Mouse (Mus musculus) ES-Bruce4 (cell line): ENCODE measurements around the gene Rnf6. TPM values are rescaled to one million over a fixed set of nuclear protein-coding genes. Genes with fewer than 3 reads are reported as not detected.

Experiments
- H3K27ac ChIP-seq: 2 replicates; pipeline ENCODE4 v1.5.1; 2012; ENCODE audit warnings: low read length, inconsistent platforms; ENCODE audit not compliant: insufficient read depth
- H3K27me3 ChIP-seq: 2 replicates; pipeline ENCODE4 v1.6.1; 2012; ENCODE audit warnings: mild to moderate bottlenecking, low read length, inconsistent platforms; ENCODE audit not compliant: control insufficient read depth, poor library complexity, insufficient read depth, severe bottlenecking
- H3K36me3 ChIP-seq: 2 replicates; pipeline ENCODE4 v1.6.1; 2012; ENCODE audit warnings: inconsistent platforms, mild to moderate bottlenecking, low read length, moderate library complexity; ENCODE audit not compliant: control insufficient read depth, poor library complexity, insufficient read depth, severe bottlenecking
- H3K4me1 ChIP-seq: one replicate; pipeline ENCODE4 v1.8.1; 2011; ENCODE audit warnings: low read length; ENCODE audit not compliant: control insufficient read depth, insufficient read depth
- H3K4me3 ChIP-seq: 2 replicates; pipeline ENCODE4 v1.5.1; 2011; ENCODE audit warnings: low read depth, mild to moderate bottlenecking, low read length
- H3K9ac ChIP-seq: 2 replicates; pipeline ENCODE4 v1.6.1; 2012; ENCODE audit warnings: low read depth, mild to moderate bottlenecking, inconsistent platforms; ENCODE audit not compliant: poor library complexity, severe bottlenecking
- H3K9me3 ChIP-seq: replicated peaks from 2 replicates; pipeline ENCODE4 v1.6.1; 2012; ENCODE audit warnings: mild to moderate bottlenecking, low read length, inconsistent platforms; ENCODE audit not compliant: control insufficient read depth, poor library complexity, insufficient read depth, severe bottlenecking
- CTCF ChIP-seq: IDR thresholded peaks from one replicate; pipeline ENCODE4 v1.8.1; 2011; ENCODE audit warnings: low read depth, low read length
- EP300 ChIP-seq: IDR thresholded peaks from 2 replicates; pipeline ENCODE4 v1.6.1; 2011; ENCODE audit warnings: low read depth, low read length; ENCODE audit not compliant: insufficient read depth
- POLR2A ChIP-seq: IDR thresholded peaks from one replicate; pipeline ENCODE4 v1.8.1; 2011; ENCODE audit warnings: low read length; ENCODE audit not compliant: insufficient read depth
- polyA plus RNA-seq: library from polyadenylated mRNA; stranded (reverse); fragments of >200 nt; gene quantifications from 2 replicates; pipeline ENCODE4 v1.2.4, GENCODE M21; 2011; ENCODE audit warnings: low read depth; ENCODE audit not compliant: missing spikeins, insufficient read depth, insufficient read length

The Rnf6 gene
- polyA plus RNA-seq, 1 experiment, result 40.2 TPM

DNA sequence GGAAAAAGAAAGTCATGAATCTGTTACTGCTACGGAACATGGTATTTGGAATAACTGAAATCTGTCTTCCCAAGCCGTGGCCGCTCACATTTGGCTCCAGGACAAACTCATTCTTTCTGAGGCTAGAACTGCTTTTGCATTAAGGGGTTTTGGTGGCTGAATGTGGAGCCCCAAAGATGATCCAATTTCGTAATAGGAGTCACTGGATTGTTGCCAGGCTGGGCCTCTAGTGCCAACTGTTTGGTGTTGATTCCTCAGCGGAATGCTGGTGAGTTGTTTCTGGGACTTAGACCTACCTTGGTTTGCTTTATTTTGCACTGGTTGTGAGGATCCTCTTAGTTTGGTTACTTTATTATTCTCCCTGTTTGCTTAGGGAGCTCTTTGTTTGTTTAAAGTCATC lies 2.4 kb upstream of the Rnf6 start:
- H3K27ac ChIP-seq, result no peak overlapping the region
- no peaks in the 10 kb centered on the region for H3K36me3 ChIP-seq
- no peaks in the 10 kb centered on the region for H3K4me1 ChIP-seq
- H3K9ac ChIP-seq, result no peak overlapping the region
- TF ChIP-seq EP300, result no peak
- no peak for TF ChIP-seq POLR2A
- no peak for TF ChIP-seq CTCF
- H3K4me3 ChIP-seq, result no peak overlapping the region
- H3K27me3 ChIP-seq, result no peaks in the 10 kb centered on the region
- H3K9me3 ChIP-seq, result no peaks in the 10 kb centered on the region

DNA sequence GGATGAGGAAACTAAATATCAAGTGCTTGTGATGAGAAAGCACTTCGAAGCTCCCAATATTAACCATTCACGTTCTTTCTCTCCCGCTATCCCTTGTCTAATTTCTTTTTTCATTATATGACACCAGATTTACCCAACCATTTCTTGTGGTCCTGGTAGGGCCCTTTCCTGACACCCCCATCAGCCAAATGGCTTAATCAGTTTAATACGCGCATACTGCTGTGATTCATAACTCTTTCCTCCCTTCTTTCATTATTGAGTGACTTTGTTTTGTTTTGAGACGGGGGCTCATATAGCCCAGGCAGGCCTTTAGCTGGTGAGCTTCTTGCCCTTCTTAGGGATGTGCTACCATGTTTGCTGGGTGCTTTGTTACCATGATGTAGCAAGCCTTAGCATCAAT lies 367 bp upstream of the Rnf6 start:
- H3K4me1 ChIP-seq, result no peaks in the 10 kb centered on the region
- peak overlapping the region; percentile 49 for H3K9ac ChIP-seq
- H3K4me3 ChIP-seq, result 0 out of 2 replicates have a peak overlapping the region, but pooled peaks have one; percentile 16
- H3K27me3 ChIP-seq, result no peaks in the 10 kb centered on the region
- no peaks in the 10 kb centered on the region for H3K9me3 ChIP-seq
- no peak overlapping the region for H3K27ac ChIP-seq
- TF ChIP-seq POLR2A, result no peak
- no peak for TF ChIP-seq CTCF
- TF ChIP-seq EP300, result no peak
- peaks cover 14% of the 10 kb centered on the region for H3K36me3 ChIP-seq

DNA sequence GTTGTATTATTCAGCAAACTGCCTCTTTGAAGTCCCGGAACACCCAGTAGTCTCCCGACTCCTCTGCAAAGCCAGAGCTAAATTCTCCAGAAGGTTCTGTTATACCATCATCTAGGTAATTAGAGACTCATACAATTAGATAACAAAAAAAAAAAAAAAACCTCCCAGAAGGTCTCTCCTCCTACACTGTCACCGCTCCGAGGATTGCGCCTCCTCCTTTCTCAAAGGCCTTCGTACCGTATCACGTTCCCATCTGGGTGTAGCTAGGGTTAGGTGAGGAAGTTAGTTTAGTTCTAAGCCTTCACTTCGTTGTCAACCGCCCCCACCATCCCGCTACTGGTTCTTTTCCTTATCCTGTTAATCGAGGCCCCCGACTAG lies 865 bp downstream of the Rnf6 start:
- Histone ChIP-seq H3K9ac (peak overlapping the region; percentile 79), H3K27ac (0 out of 2 replicates have a peak overlapping the region, but pooled peaks have one; percentile 30), H3K4me3 (peak overlapping the region; percentile 94), H3K27me3 (no peaks in the 10 kb centered on the region), H3K9me3 (no peaks in the 10 kb centered on the region), H3K36me3 (peaks cover 22% of the 10 kb centered on the region), H3K4me1 (no peaks in the 10 kb centered on the region)
- TF ChIP-seq POLR2A (no peak), EP300 (no peak), CTCF (no peak)

DNA sequence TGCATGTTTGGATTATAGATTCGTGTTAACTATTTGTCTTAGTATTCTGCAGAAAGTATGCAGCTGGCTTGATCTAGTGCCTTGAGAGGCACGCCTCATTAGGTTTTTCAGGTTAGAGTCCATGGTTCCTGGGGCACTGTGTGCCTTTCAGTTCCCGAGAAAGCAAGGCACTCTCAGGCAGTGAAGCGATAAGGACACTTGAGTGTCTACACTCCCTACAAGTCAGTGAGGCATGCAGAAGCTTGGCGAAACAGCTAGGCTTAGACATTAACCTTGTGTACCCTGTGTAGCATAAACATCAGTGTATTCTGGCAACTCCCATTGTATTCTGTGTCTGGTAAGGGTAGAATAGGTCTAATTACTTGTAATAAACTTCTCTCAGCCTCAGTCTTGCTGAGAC lies 15.8 kb downstream of the Rnf6 start:
- H3K4me1 ChIP-seq, result no peaks in the 10 kb centered on the region
- peaks cover 31% of the 10 kb centered on the region for H3K36me3 ChIP-seq
- no peak overlapping the region for H3K27ac ChIP-seq
- no peaks in the 10 kb centered on the region for H3K9me3 ChIP-seq
- H3K4me3 ChIP-seq, result no peak overlapping the region
- TF ChIP-seq POLR2A, result no peak
- no peak for TF ChIP-seq EP300
- TF ChIP-seq CTCF, result no peak
- no peak overlapping the region for H3K9ac ChIP-seq
- H3K27me3 ChIP-seq, result no peaks in the 10 kb centered on the region

DNA sequence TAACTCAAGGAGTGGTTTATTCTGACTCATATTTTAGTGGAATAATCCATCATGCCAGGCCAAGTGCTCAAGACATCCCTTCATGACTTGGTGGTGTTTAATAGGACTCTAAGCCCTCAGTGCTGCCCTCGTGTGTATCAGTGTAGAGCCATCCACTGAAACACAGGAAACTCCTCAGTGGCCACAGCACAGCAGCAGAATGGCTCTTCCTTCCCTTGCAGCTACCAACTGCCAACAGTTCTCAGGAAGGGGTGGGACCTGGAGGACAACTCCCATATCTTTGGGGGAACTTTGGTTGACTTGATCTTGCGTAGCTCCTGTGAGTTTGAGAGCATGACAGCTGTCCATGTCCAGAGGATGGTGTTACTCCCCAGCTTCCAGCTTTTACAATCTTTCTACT lies 17.4 kb downstream of the Rnf6 start:
- Histone ChIP-seq H3K27ac (no peak overlapping the region), H3K36me3 (peaks cover 25% of the 10 kb centered on the region), H3K27me3 (no peaks in the 10 kb centered on the region), H3K4me3 (no peak overlapping the region), H3K4me1 (no peaks in the 10 kb centered on the region), H3K9me3 (no peaks in the 10 kb centered on the region), H3K9ac (no peak overlapping the region)
- no peak for TF ChIP-seq CTCF
- no peak for TF ChIP-seq EP300
- no peak for TF ChIP-seq POLR2A

DNA sequence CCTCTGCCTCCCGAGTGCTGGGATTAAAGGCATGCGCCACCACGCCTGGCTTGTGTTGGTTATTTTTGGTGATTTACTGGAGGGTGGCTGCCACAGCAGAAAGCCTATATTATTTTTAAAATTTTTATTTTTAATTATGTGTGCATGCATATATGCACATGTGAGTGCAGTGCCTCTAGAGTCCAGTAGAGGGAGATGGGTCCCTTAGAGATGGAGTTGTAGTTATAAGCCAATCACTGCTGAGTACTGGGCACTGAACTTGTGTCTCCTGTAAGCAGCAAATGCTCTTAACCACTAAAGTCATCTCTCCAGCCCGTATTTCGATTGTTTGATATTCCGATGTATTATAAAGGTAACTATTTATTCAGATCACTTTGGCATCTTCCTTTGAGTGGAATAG lies 20.8 kb downstream of the Rnf6 start:
- Histone ChIP-seq H3K9ac (no peak overlapping the region), H3K36me3 (peaks cover 12% of the 10 kb centered on the region), H3K4me3 (no peak overlapping the region), H3K27ac (no peak overlapping the region), H3K27me3 (no peaks in the 10 kb centered on the region), H3K9me3 (no peaks in the 10 kb centered on the region), H3K4me1 (no peaks in the 10 kb centered on the region)
- TF ChIP-seq CTCF (no peak), EP300 (no peak), POLR2A (no peak)
